Mouse (Mus musculus) stomach, embryonic 16.5 days (tissue): ENCODE data around the gene Snx3. TPM values are rescaled to one million over a fixed set of nuclear protein-coding genes. Genes with fewer than 3 reads are reported as not detected.

Experiments used
- ATAC-seq: fragments of 200-750 bp; cut with Nextera tagmentation; 2 replicates; pipeline ENCODE4 v1.8.0; 2017; ENCODE audit warnings: moderate number of reproducible peaks, moderate TSS enrichment; ENCODE audit not compliant: insufficient read depth, low FRiP score
- H3K27ac ChIP-seq: fragments of 300-500 bp; sonication (generic); 2 replicates; pipeline ENCODE4 v1.5.1; 2014; ENCODE audit warnings: low read length
- H3K27me3 ChIP-seq: fragments of 300-500 bp; sonication (generic); 2 replicates; pipeline ENCODE4 v1.6.1; 2014; ENCODE audit warnings: low read length, control low read depth, mixed read lengths; ENCODE audit not compliant: control insufficient read depth, insufficient read depth
- H3K36me3 ChIP-seq: fragments of 300-500 bp; sonication (generic); 2 replicates; pipeline ENCODE4 v1.6.1; 2014; ENCODE audit warnings: low read length; ENCODE audit not compliant: control insufficient read depth, insufficient read depth
- H3K4me1 ChIP-seq: fragments of 300-500 bp; sonication (generic); 2 replicates; pipeline ENCODE4 v1.6.1; 2014; ENCODE audit warnings: low read length, control low read depth, mixed read lengths; ENCODE audit not compliant: control insufficient read depth, insufficient read depth
- H3K4me2 ChIP-seq: fragments of 300-500 bp; sonication (generic); 2 replicates; pipeline ENCODE4 v1.6.1; 2014; ENCODE audit warnings: low read depth, low read length, mixed read lengths
- H3K4me3 ChIP-seq: fragments of 300-500 bp; sonication (generic); replicated peaks from 2 replicates; pipeline ENCODE4 v1.5.1; 2014; ENCODE audit warnings: mild to moderate bottlenecking, low read length
- H3K9ac ChIP-seq: fragments of 300-500 bp; sonication (generic); 2 replicates; pipeline ENCODE4 v1.6.1; 2014; ENCODE audit warnings: low read length
- H3K9me3 ChIP-seq: fragments of 300-500 bp; sonication (generic); replicated peaks from 2 replicates; pipeline ENCODE4 v1.6.1; 2016; ENCODE audit warnings: low read length, control low read depth; ENCODE audit not compliant: control insufficient read depth
- WGBS: fragments of 180-500 bp; shearing (Covaris S2); extraction: QIAGEN DNeasy Blood & Tissue Kit; methylation state at CpG from one replicate; pipeline ENCODE4 v1.1.7; 2014; 5-methylcytosine and 5-hydroxymethylcytosine counted together
- polyA plus RNA-seq: library from polyadenylated mRNA; unstranded; fragments of >200 nt; fragmentation: Nextera tagmentation; extraction: Ambion mirVana; gene quantifications from 2 replicates; pipeline ENCODE4 v1.2.1, GENCODE M21; 2015

Snx3 gene
- polyA plus RNA-seq, 1 experiment from 2014 or later, result 350 TPM

DNA sequence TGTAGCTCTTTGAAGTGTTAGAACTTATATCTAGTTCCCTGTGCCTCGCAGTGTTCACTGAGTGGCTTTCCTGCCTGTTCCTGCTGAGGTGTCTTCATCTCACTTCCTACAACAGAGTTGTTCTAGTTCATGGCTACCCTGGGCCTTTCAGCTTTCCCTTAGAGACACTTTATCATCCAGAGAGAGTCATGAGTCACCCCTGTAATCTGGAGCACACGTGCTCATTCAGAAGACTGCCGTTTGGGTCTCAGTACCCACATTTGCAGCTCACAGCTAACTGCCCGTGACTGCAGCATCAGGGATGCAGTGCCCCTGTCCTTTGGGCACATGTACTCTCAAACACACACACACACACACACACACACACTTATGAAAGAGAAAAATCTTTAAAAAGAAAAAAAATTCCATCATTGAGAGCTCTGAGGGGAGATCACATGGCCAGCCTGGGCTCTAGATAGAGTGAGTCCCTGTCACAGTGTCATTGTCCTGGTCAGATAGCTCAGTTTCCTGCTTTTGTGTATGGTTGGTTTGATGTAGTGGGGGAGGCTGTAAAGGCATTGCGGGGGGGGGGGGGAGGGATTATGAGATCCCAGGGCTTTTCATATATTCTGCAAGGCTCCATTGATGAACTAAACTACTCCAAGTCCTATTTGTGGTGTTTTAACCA, 19.6 kb downstream of the Snx3 start:
- Histone ChIP-seq H3K27me3 (no peaks in the 10 kb centered on the region), H3K9ac (no peak overlapping the region), H3K4me3 (no peak overlapping the region), H3K4me2 (no peak overlapping the region), H3K9me3 (no peaks in the 10 kb centered on the region), H3K36me3 (no peaks in the 10 kb centered on the region), H3K27ac (no peak overlapping the region), H3K4me1 (peaks cover 7% of the 10 kb centered on the region)
- ATAC-seq, result no peak
- WGBS, result 50% methylated on average over 5 of the region's 5 CpGs

DNA sequence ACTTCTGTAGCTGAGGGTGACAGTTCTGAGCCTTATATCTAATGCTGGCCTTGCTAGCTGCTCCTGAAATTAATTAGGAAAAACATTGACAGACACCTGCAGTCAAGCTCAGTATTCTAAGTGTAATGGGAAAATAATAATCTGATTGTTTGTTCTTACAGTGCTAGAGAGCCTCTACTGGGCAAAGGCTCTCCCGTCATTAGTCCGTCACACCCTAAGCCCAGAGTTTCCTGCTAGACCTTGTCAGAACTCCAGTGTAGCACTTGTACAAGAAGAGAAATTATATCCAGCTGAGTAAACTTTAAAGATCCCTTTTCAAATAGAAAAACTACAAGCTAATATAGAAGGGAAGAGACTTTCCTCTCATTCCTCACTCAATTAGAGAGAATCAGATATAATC, 21.1 kb downstream of the Snx3 start:
- 53% methylated on average over 2 of the region's 2 CpGs for WGBS

DNA sequence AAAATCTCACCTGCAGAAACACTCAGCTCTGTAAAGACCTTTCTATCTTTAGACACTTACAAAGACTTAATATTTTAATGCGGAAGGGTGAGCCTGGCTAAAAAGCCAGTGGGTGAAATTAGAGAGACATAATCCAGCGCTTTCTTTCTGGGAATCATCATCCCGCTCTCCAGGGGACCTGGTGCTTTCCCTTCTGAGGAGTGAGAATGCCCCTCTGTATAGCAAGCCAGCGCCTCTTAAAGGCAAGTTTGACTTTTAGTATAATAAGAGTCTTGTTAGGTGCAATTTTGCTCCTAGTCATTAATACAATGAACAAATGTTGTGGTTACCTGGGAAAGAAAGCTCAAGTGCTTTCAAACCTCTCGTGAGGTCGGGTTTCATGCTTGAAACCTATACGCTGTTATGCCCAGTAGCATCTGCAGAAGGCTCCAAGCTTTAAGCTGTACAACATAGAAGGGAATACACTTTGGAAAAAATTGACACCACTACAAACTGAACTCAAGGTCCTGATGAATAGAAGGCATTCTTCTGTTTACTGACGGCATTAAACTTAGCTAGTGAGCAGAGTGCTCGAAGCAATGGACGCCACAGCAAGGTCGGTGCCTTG, 21.8 kb downstream of the Snx3 start:
- Histone ChIP-seq H3K9me3 (no peaks in the 10 kb centered on the region), H3K4me1 (peaks cover 7% of the 10 kb centered on the region), H3K9ac (no peak overlapping the region), H3K27me3 (no peaks in the 10 kb centered on the region), H3K4me2 (no peak overlapping the region), H3K27ac (0 out of 2 replicates have a peak overlapping the region, but pooled peaks have one; percentile 3), H3K4me3 (no peak overlapping the region), H3K36me3 (no peaks in the 10 kb centered on the region)
- ATAC-seq, result no peak
- 72% methylated on average over 11 of the region's 11 CpGs for WGBS

More for the DNA sequence above, 21.1 kb downstream of the Snx3 start:
- peak; percentile 81; the same call in 1 of the 2 replicates for ATAC-seq
- no peak overlapping the region for H3K4me2 ChIP-seq
- H3K9ac ChIP-seq, result no peak overlapping the region
- H3K27ac ChIP-seq, result peak overlapping the region; percentile 60; the same call in 1 of the 2 replicates
- H3K4me3 ChIP-seq, result no peak overlapping the region
- H3K27me3 ChIP-seq, result no peaks in the 10 kb centered on the region
- H3K9me3 ChIP-seq, result no peaks in the 10 kb centered on the region
- no peaks in the 10 kb centered on the region for H3K36me3 ChIP-seq
- peaks cover 7% of the 10 kb centered on the region for H3K4me1 ChIP-seq

DNA sequence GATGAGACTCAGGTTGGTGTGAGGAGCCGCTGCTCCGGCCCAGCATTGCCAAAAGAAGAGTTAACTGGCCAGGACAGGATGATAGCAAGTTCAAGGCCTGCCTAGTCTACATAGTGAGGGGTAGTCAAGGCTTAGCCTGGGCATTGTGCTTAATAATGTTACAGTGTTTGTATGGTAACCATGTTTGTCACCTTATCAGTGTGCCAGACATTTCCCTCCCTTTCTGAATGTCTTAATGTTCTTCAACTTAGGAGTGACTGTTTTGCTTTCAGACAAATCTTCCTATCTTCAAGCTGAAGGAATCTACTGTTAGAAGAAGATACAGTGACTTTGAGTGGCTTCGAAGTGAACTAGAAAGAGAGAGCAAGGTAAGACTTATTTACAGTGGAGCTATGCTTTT, 23.9 kb downstream of the Snx3 start:
- no peak for ATAC-seq
- H3K9me3 ChIP-seq, result no peaks in the 10 kb centered on the region
- H3K4me2 ChIP-seq, result no peak overlapping the region
- no peak overlapping the region for H3K27ac ChIP-seq
- 96% methylated on average over 3 of the region's 3 CpGs for WGBS
- no peak overlapping the region for H3K4me3 ChIP-seq
- no peaks in the 10 kb centered on the region for H3K27me3 ChIP-seq
- H3K4me1 ChIP-seq, result peaks cover 3% of the 10 kb centered on the region
- H3K36me3 ChIP-seq, result peaks cover 4% of the 10 kb centered on the region; the same call in 1 of the 2 replicates
- H3K9ac ChIP-seq, result no peak overlapping the region

DNA sequence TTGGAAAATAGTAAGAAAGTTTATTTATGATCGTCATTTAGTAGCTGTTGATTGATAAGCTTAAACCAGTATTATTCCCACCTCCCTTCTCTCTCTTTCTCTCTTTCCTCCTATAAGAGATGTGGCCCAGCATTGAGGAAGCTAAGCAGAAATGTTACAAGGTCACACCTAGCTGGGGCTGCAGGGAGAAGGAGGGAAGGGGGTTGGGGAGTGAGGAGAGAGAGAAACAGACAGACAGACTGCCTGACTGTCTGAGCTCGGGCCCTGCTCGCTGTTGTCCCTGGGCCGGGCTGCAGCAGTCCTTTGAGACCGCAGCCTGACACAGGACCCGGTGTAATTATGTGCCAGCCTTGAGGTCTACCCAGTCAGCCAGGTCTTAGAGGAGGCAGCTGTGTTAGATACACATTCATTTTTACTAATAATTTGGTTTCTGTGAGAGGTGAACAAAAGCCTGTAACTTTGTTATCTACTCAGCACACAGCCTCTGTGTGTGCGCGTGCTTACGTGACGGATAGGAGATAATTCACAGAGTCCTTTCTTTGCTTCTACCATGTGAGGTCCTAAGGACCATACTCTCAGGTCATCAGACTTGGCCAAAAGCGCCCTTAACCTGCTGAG, 32.1 kb downstream of the Snx3 start:
- Histone ChIP-seq H3K27me3 (no peaks in the 10 kb centered on the region), H3K4me1 (no peaks in the 10 kb centered on the region), H3K9me3 (no peaks in the 10 kb centered on the region), H3K4me2 (no peak overlapping the region), H3K36me3 (peaks cover 10% of the 10 kb centered on the region), H3K27ac (no peak overlapping the region), H3K9ac (no peak overlapping the region), H3K4me3 (no peak overlapping the region)
- WGBS, result 78% methylated on average over 11 of the region's 11 CpGs
- ATAC-seq, result no peak

DNA sequence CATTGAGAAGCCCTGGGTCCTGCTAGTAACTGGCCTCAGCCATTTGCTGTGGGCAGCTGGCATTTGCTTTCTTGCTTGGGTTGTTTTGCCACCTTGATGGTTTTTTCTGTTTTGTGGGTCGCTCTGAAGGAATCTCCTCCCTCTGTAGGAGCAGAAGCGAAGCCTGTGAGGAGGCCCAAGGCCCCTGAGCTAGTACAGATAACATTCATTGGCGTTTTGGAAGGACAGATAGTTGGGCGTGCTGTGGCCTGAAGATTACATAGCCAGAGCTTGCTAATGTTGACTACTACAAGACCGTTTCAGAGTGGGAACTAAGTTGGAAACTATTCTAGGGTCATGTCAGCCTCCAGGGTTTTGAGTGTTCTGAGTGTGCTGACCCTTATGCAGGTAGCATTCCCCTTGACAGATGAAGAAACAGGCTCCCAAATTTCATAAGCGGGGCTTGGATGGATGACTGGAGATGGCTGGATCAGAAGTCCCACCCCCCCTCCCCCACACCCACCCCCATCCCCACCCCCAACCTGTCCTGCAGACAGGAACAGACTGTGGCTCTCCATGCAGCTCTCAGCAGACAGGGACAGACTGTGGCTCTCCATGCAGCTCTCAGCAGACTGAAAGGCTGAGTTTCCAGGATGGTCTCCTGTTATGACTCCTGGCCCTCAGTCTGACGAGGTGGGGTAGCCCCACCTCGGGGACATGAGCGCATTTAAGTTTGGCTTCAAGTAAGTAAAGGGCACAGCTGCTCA, 35.9 kb downstream of the Snx3 start:
- no peak overlapping the region for H3K9ac ChIP-seq
- H3K36me3 ChIP-seq, result peaks cover 6% of the 10 kb centered on the region; the same call in 1 of the 2 replicates
- no peak overlapping the region for H3K27ac ChIP-seq
- no peaks in the 10 kb centered on the region for H3K27me3 ChIP-seq
- 77% methylated on average over 9 of the region's 9 CpGs for WGBS
- no peak overlapping the region for H3K4me2 ChIP-seq
- H3K4me3 ChIP-seq, result no peak overlapping the region
- no peaks in the 10 kb centered on the region for H3K9me3 ChIP-seq
- H3K4me1 ChIP-seq, result no peaks in the 10 kb centered on the region
- ATAC-seq, result no peak

DNA sequence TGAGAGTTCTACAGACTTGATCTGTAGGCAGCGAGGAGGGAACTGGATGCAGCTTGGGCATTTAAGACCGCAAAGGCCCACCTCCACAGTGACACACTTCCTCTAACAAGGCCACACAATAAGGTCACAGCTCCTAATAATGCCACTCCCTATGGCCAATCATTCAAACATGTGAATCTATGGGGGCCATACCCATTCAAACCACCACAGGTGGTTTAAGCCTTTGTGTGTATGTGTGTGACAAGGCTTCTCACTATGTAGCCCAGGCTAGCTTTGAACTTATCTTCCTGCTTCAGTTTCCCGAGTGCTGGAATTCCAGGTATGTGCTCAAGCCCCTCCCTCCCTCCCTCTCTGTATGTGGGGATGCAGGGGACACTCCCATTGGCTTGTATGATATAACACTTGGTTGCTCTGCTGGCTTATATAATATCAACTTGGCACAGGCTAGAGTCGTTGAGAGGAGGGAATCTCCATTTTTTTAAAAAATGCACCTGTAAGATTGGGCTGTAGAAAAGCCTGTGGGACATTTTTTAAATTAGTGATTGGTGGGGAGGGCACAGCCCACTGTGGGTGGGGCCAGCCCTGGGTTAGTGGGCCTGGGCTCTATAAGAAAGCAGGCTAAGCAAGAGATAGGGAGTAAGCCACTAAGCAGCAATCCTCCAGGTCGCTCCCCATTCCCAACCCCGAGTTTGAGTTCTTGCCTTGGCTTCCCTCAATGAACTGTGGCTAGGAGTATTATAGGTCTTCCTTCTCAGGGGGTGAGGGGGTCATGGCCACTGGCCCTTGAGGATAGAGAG, 44.1 kb downstream of the Snx3 start:
- H3K36me3 ChIP-seq, result no peaks in the 10 kb centered on the region
- H3K4me2 ChIP-seq, result no peak overlapping the region
- WGBS, result 77% methylated on average over 6 of the region's 6 CpGs
- no peaks in the 10 kb centered on the region for H3K27me3 ChIP-seq
- no peaks in the 10 kb centered on the region for H3K4me1 ChIP-seq
- no peak for ATAC-seq
- no peaks in the 10 kb centered on the region for H3K9me3 ChIP-seq
- H3K9ac ChIP-seq, result no peak overlapping the region
- H3K4me3 ChIP-seq, result no peak overlapping the region
- no peak overlapping the region for H3K27ac ChIP-seq

DNA sequence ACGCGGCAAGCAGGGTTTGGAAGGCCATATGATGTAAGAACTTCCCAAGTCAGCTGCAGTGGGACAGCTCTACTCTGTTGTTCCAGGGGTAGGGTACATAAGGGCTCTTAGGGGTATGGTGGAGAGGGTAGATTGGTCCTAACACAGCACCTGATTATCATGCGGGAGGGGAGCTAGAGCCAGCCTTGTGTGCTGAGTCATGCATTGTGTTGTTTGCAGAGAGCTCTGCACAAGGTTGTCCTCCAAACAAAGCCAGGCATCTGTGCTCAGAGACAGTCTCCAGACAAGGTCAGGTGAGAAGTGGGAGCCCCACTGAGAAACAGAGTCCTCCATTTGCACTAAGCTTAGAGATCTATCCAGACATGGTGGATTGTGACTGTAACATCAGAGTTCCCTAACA, 44.7 kb downstream of the Snx3 start:
- no peaks in the 10 kb centered on the region for H3K36me3 ChIP-seq
- H3K4me1 ChIP-seq, result no peaks in the 10 kb centered on the region
- H3K4me2 ChIP-seq, result no peak overlapping the region
- no peak overlapping the region for H3K27ac ChIP-seq
- H3K27me3 ChIP-seq, result no peaks in the 10 kb centered on the region
- H3K4me3 ChIP-seq, result no peak overlapping the region
- ATAC-seq, result no peak
- 95% methylated on average over 3 of the region's 3 CpGs for WGBS
- H3K9ac ChIP-seq, result no peak overlapping the region
- H3K9me3 ChIP-seq, result no peaks in the 10 kb centered on the region
